Mouse (Mus musculus) left cerebral cortex, adult 2 months (tissue): ENCODE results near the gene Epha4. TPM values are rescaled to one million over a fixed set of nuclear protein-coding genes. Genes with fewer than 3 reads are reported as not detected.

Experiments
- DNase-seq, 2 experiments: peaks; one replicate each; pipeline ENCODE4 v3.0.0; 2021 to 2022; ENCODE audit warnings: low spot score in 2 of 2, mixed read lengths in 1 of 2; ENCODE audit errors: extremely low spot score in 1 of 2
- H3K27ac ChIP-seq: fragments of 200-600 bp; 2 replicates; pipeline ENCODE4 v1.8.1; 2022
- H3K4me3 ChIP-seq: fragments of 200-600 bp; 2 replicates; pipeline ENCODE4 v1.8.1; 2022
- CTCF ChIP-seq: fragments of 200-600 bp; IDR thresholded peaks from 2 replicates; pipeline ENCODE4 v1.8.1; 2022; ENCODE audit warnings: antibody characterized with exemption, mild to moderate bottlenecking, moderate library complexity
- intact Hi-C: fragments of 180-260 bp; cut with DNase I; formaldehyde crosslinking; loops from one replicate; pipeline ENCODE4 v1.15.1; 2025
- total RNA-seq, 2 experiments: library from RNA; stranded (reverse); gene quantifications; 2 replicates each; pipeline ENCODE4 v1.2.3; 2021

Gene Epha4
- total RNA-seq, 2 experiments from 2014 or later = 173 to 174 TPM

GRCm38 (mm10) chr1:77410716-77411115 is 104.2 kb downstream of the Epha4 start:
- no peak for TF ChIP-seq CTCF
- Histone ChIP-seq H3K27ac (peak overlapping the region; percentile 56), H3K4me3 (no peak overlapping the region)
- no peak for DNase-seq
- intact Hi-C loops = loop anchor here (2.0 kb wide), 1 partner anchor 102 kb away; no protein-coding TSS in a partner anchor

- intact Hi-C loops = loop anchor here (2.0 kb wide), 1 partner anchor 103 kb away; no protein-coding TSS in a partner anchor
- Histone ChIP-seq H3K27ac (peak overlapping the region; percentile 56), H3K4me3 (no peak overlapping the region)
- no peak for DNase-seq
- no peak for TF ChIP-seq CTCF
Measured at GRCm38 (mm10) chr1:77410153-77410552, 104.7 kb downstream of the Epha4 start.

- H3K27ac ChIP-seq = no peak overlapping the region
- TF ChIP-seq CTCF = no peak
- no peak for DNase-seq
- intact Hi-C loops = no loop called here
- H3K4me3 ChIP-seq = no peak overlapping the region
Measured at GRCm38 (mm10) chr1:77409509-77409908, 105.4 kb downstream of the Epha4 start.

- intact Hi-C loops = no loop called here
- Histone ChIP-seq H3K27ac (no peak overlapping the region), H3K4me3 (no peak overlapping the region)
- DNase-seq = no peak
- TF ChIP-seq CTCF = no peak
Measured at GRCm38 (mm10) chr1:77407417-77407816, 107.5 kb downstream of the Epha4 start.

GRCm38 (mm10) chr1:77406631-77407030 is 108.3 kb downstream of the Epha4 start:
- no peak for DNase-seq
- Histone ChIP-seq H3K27ac (no peak overlapping the region), H3K4me3 (no peak overlapping the region)
- no peak for TF ChIP-seq CTCF
- intact Hi-C loops = no loop called here

GRCm38 (mm10) chr1:77404537-77404936 is 110.4 kb downstream of the Epha4 start:
- Histone ChIP-seq H3K27ac (no peak overlapping the region), H3K4me3 (no peak overlapping the region)
- no peak for DNase-seq
- intact Hi-C loops = loop anchor here (5.0 kb wide), 1 partner anchor 98 kb away; no protein-coding TSS in a partner anchor
- TF ChIP-seq CTCF = no peak

GRCm38 (mm10) chr1:77402942-77403341 is 111.9 kb downstream of the Epha4 start:
- intact Hi-C loops = loop anchor here (5.0 kb wide), 1 partner anchor 99 kb away; no protein-coding TSS in a partner anchor
- no peak overlapping the region for H3K27ac ChIP-seq
- no peak for TF ChIP-seq CTCF
- DNase-seq = no peak
- no peak overlapping the region for H3K4me3 ChIP-seq

GRCm38 (mm10) chr1:77401465-77401864 is 113.4 kb downstream of the Epha4 start:
- intact Hi-C loops = loop anchor here (5.0 kb wide), 1 partner anchor 101 kb away; no protein-coding TSS in a partner anchor
- no peak overlapping the region for H3K4me3 ChIP-seq
- DNase-seq = no peak
- H3K27ac ChIP-seq = no peak overlapping the region
- TF ChIP-seq CTCF = no peak

GRCm38 (mm10) chr1:77391590-77391989 is 123.3 kb downstream of the Epha4 start:
- intact Hi-C loops = no loop called here
- no peak for TF ChIP-seq CTCF
- Histone ChIP-seq H3K27ac (no peak overlapping the region), H3K4me3 (no peak overlapping the region)
- DNase-seq = no peak

GRCm38 (mm10) chr1:77389069-77389468 is 125.8 kb downstream of the Epha4 start:
- Histone ChIP-seq H3K4me3 (no peak overlapping the region), H3K27ac (no peak overlapping the region)
- intact Hi-C loops = no loop called here
- no peak for TF ChIP-seq CTCF
- DNase-seq = no peak

GRCm38 (mm10) chr1:77388556-77388955 is 126.3 kb downstream of the Epha4 start:
- Histone ChIP-seq H3K4me3 (no peak overlapping the region), H3K27ac (no peak overlapping the region)
- no peak for TF ChIP-seq CTCF
- intact Hi-C loops = no loop called here
- DNase-seq = no peak

GRCm38 (mm10) chr1:77385613-77386012 is 129.3 kb downstream of the Epha4 start:
- no peak for DNase-seq
- intact Hi-C loops = no loop called here
- no peak overlapping the region for H3K4me3 ChIP-seq
- H3K27ac ChIP-seq = no peak overlapping the region
- TF ChIP-seq CTCF = no peak

GRCm38 (mm10) chr1:77383466-77383865 is 131.4 kb downstream of the Epha4 start:
- intact Hi-C loops = no loop called here
- H3K27ac ChIP-seq = no peak overlapping the region
- TF ChIP-seq CTCF = no peak
- H3K4me3 ChIP-seq = no peak overlapping the region
- DNase-seq = no peak

GRCm38 (mm10) chr1:77377550-77377980 is 137.3 kb downstream of the Epha4 start:
- Histone ChIP-seq H3K4me3 (no peak overlapping the region), H3K27ac (no peak overlapping the region)
- DNase-seq = no peak
- intact Hi-C loops = no loop called here
- TF ChIP-seq CTCF = no peak
